Mouse (Mus musculus) spleen, adult 18-20 months (tissue): ENCODE results near the gene Igll1.

Experiments used
- DNase-seq, 2 experiments: peaks; one replicate each; pipeline ENCODE4 v3.0.0; 2022; ENCODE audit warnings: mixed read lengths in 2 of 2

Gene Igll1

DNA sequence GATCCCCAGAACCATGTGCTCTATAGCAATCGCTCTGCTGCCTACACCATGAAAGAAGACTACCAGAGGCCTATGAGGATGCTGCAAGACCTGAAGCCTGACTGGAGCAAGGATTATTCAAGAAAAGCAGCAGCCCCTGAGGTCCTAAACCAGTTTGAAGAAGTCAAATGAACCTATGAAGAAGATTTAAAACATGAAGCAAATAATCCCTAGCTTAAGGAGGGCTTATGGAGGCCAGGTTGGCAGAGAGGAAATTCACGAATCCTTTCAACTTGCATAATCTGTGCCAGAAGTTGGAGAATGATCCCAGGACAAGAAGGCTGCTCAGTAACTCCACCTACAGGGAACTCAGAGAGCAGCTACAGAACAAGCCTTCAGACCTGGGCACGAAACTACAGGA is 11.4 kb downstream of the Igll1 start:
- DNase-seq, result no peak

- no peak for DNase-seq
Measured at GRCm38 (mm10) chr16:16849196-16849595, 14.6 kb downstream of the Igll1 start.

DNA sequence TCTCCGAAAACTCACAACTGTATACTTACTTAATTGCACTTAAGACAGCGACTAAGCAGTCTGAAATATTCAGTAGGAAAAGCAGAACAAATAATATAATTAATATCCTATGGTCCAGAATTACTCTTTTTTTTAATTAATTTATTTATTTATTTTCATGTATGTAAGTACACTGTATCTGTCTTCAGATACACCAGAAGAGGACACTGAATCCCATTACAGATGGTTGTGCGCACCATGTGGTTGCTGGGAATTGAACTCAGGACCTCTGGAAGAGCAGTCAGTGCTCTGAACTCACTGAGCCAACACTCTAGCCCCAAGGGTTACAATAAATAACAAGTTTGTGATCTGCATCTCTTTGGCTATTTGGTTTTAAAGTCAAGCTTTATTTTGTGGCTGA is 34.1 kb downstream of the Igll1 start:
- no peak for DNase-seq

DNA sequence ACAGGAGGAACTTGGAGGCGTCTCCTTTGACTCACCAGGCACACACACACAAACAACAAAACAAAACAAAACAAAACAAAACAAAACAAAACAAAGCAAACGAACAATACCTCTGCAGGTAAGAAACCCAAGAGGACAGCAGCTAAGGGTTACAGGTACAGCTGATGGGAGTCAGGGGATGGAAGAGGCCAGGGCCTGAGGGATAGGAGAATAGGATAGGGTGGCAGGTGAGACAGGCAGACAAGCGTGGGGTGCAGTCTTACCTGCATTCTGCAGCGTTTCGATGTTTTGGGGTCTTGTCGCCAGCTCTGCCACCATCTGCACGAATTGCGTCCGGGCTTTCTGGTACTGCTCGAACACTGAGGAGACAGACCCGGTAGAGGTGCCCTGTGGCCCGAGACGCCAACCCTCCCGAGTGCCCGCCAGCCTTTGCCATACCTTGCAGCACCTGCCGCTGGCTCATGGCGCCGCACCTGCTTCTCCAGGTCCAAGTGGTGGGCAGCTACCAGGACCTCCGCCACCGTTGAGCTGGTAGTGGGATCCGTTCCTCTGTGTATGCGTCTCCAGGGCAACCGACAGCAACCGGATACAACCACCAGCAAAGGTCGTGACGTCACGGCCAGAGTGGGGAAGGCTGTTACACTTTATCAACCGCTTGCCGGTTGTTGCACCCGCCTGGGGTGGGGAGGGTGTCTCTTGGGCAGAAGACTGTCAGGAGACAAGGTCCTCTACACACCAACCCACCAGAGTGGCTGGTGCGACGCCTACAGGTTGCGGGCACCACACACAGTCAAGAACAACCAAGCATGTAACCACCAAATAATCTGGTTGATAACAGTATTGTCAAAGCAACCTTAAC is 34.8 kb downstream of the Igll1 start, which contains the start of gene Spag6l:
Gene Spag6l (minus strand): TSS at position 700 of the 859 bp plus-strand sequence.
- DNase-seq, result peak; percentile 33 to 49

DNA sequence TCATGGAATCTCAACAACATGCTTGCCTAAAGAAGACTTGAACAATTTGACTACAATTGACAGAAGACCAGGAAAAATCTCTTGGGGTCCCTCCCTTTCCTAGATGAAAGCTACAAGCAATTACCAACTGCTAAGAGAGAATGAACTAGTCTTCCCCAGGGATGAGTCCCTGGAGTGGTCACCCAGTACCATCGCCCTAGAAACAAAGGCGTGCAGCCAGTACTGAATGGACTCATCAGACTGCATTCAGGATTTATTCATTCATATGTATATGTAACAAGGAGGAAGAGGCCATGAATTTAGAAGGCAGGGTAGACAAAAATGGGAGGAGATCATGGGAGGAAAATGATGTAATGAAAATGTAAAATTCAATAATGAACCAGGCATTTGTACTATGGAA is 37.6 kb downstream of the Igll1 start:
- DNase-seq, result no peak

- no peak for DNase-seq
Measured at GRCm38 (mm10) chr16:16825476-16825875, 38.3 kb downstream of the Igll1 start.
